Mouse (Mus musculus) cortical plate, adult 2 months (tissue): Measurements from ENCODE around the gene 4933407L21Rik.

Source experiments
- CTCF ChIP-seq: fragments of 200-500 bp; IDR thresholded peaks from 2 replicates; pipeline ENCODE4 v1.5.1; 2011; ENCODE audit warnings: mild to moderate bottlenecking, control low read depth, low read length; ENCODE audit not compliant: insufficient read depth; ENCODE audit errors: extremely low read depth
- POLR2A ChIP-seq: fragments of 200-500 bp; IDR thresholded peaks from 2 replicates; pipeline ENCODE4 v1.6.1; 2011; ENCODE audit warnings: mild to moderate bottlenecking, low read length, control low read depth; ENCODE audit not compliant: insufficient read depth; ENCODE audit errors: extremely low read depth

DNA sequence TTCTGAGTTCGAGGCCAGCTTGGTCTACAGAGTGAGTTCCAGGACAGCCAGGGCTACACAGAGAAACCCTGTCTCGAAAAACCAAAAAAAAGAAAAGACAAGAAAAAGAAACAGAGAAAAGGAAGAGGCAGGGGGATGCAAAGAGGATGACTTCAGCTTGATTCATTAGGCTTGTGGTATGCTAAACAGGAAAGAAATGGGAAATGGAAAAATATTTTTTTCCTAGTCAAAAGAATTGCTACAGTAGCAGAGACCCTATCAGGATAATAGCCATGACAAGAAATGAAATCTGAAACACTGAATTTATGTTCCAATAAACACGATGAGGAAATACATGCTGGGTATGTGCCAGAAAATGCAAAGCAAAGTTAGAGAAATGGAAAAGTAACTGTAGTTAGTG is 26.9 kb downstream of the 4933407L21Rik start:
- TF ChIP-seq CTCF (no peak), POLR2A (no peak)
